Mouse (Mus musculus) hindbrain, embryonic 10.5 days (tissue): ENCODE measurements around the gene Zfp326. TPM values are rescaled to one million over a fixed set of nuclear protein-coding genes. Genes with fewer than 3 reads are reported as not detected.

ENCODE experiments used
- DNase-seq: peaks from one replicate; pipeline ENCODE4 v3.0.0-alpha.2; 2017; ENCODE audit warnings: low spot score
- H3K27ac ChIP-seq: fragments of 300-500 bp; sonication (generic); 2 replicates; pipeline ENCODE4 v1.5.1; 2016; ENCODE audit warnings: mild to moderate bottlenecking, moderate library complexity
- H3K27me3 ChIP-seq: fragments of 300-500 bp; sonication (generic); 2 replicates; pipeline ENCODE4 v1.6.1; 2016; ENCODE audit warnings: mild to moderate bottlenecking; ENCODE audit not compliant: poor library complexity, insufficient read depth, severe bottlenecking
- H3K36me3 ChIP-seq: fragments of 300-500 bp; sonication (generic); 2 replicates; pipeline ENCODE4 v1.6.1; 2016; ENCODE audit warnings: mild to moderate bottlenecking, moderate library complexity
- H3K4me1 ChIP-seq: fragments of 300-500 bp; sonication (generic); replicated peaks from 2 replicates; pipeline ENCODE4 v1.6.1; 2016; ENCODE audit warnings: mild to moderate bottlenecking
- H3K4me3 ChIP-seq: fragments of 300-500 bp; sonication (generic); 2 replicates; pipeline ENCODE4 v1.5.1; 2016; ENCODE audit warnings: mild to moderate bottlenecking, moderate library complexity
- H3K9me3 ChIP-seq: fragments of 300-500 bp; sonication (generic); 2 replicates; pipeline ENCODE4 v1.6.1; 2016; ENCODE audit warnings: mild to moderate bottlenecking, moderate library complexity
- WGBS: fragments of 180-500 bp; shearing (Covaris S2); methylation state at CpG from one replicate; pipeline ENCODE4 v1.1.7; 2016; 5-methylcytosine and 5-hydroxymethylcytosine counted together
- polyA plus RNA-seq: library from polyadenylated mRNA; unstranded; fragments of >200 nt; fragmentation: Nextera tagmentation; extraction: Ambion mirVana; gene quantifications from 2 replicates; pipeline ENCODE4 v1.2.1, GENCODE M21; 2016

Gene Zfp326
- 40.4 and 53.6 TPM in 2 replicates for polyA plus RNA-seq

- no peaks in the 10 kb centered on the region for H3K27me3 ChIP-seq
- H3K4me1 ChIP-seq: peaks cover 32% of the 10 kb centered on the region
- H3K4me3 ChIP-seq: peak within 1 kb of the TSS; percentile 98
- H3K27ac ChIP-seq: peak within 1 kb of the TSS; percentile 100
- no peaks in the 10 kb centered on the region for H3K9me3 ChIP-seq
- WGBS: under 1% methylated on average over 69 of the region's 83 CpGs
- peak; percentile 97 for DNase-seq
- H3K36me3 ChIP-seq: peaks cover 13% of the 10 kb centered on the region
Observed at GRCm38 (mm10) chr5:105876068-105876924, at the start of gene Zfp326. Zfp326 (plus strand) TSS chr5:105876565.

GRCm38 (mm10) chr5:105826916-105827510, 49.4 kb upstream of the Zfp326 start:
- 58% methylated on average over 5 of the region's 5 CpGs for WGBS
- Histone ChIP-seq H3K9me3 (no peaks in the 10 kb centered on the region), H3K36me3 (no peaks in the 10 kb centered on the region)

GRCm38 (mm10) chr5:105828050-105828449, 48.3 kb upstream of the Zfp326 start:
- DNase-seq: no peak
- Histone ChIP-seq H3K4me3 (no peak overlapping the region), H3K36me3 (no peaks in the 10 kb centered on the region), H3K9me3 (no peaks in the 10 kb centered on the region), H3K27me3 (no peaks in the 10 kb centered on the region), H3K4me1 (peaks cover 27% of the 10 kb centered on the region), H3K27ac (no peak overlapping the region)
- 91% methylated on average over 3 of the region's 3 CpGs for WGBS

More at GRCm38 (mm10) chr5:105826916-105827510, 49.4 kb upstream of the Zfp326 start:
- H3K27me3 ChIP-seq: no peaks in the 10 kb centered on the region
- H3K27ac ChIP-seq: 0 out of 2 replicates have a peak overlapping the region, but pooled peaks have one; percentile 9
- no peak overlapping the region for H3K4me3 ChIP-seq
- peaks cover 34% of the 10 kb centered on the region for H3K4me1 ChIP-seq
- no peak for DNase-seq

DNA sequence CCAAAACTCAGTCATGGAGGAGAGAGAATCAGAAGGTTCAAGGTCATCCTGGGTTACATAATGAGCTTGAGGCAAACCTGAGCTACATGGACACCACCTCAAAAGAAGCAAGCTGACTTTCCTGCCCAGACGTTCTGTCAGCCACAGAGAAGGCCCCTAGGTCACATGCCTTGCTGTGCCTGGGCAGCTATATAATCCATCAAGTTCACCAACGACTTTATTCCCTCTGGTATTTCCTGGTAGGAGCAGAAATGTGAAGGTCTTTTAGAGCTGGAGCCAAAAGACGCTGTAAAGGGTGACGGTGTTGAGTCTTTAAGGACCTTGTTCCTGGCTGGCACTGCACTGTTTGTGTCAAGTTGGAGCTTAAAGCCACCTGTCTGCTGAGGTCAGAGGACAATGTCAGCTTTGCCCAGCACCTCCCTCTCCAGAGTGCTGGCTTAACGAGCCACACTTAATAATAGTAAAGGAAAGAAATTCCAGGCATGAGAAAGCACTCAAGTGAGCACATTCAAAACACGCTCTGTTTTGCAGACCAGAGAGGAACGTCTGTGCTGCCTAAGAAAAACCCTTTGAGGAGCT, 47.3 kb upstream of the Zfp326 start:
- H3K9me3 ChIP-seq: no peaks in the 10 kb centered on the region
- 64% methylated on average over 7 of the region's 7 CpGs for WGBS
- peaks cover 22% of the 10 kb centered on the region for H3K4me1 ChIP-seq
- no peaks in the 10 kb centered on the region for H3K36me3 ChIP-seq
- H3K4me3 ChIP-seq: no peak overlapping the region
- DNase-seq: no peak
- no peaks in the 10 kb centered on the region for H3K27me3 ChIP-seq
- H3K27ac ChIP-seq: no peak overlapping the region

GRCm38 (mm10) chr5:105832140-105832539, 44.2 kb upstream of the Zfp326 start:
- H3K9me3 ChIP-seq: no peaks in the 10 kb centered on the region
- no peaks in the 10 kb centered on the region for H3K27me3 ChIP-seq
- 76% methylated on average over 7 of the region's 7 CpGs for WGBS
- no peaks in the 10 kb centered on the region for H3K36me3 ChIP-seq
- no peak overlapping the region for H3K4me3 ChIP-seq
- no peak overlapping the region for H3K27ac ChIP-seq
- DNase-seq: no peak
- peaks cover 10% of the 10 kb centered on the region; the same call in 1 of the 2 replicates for H3K4me1 ChIP-seq

DNA sequence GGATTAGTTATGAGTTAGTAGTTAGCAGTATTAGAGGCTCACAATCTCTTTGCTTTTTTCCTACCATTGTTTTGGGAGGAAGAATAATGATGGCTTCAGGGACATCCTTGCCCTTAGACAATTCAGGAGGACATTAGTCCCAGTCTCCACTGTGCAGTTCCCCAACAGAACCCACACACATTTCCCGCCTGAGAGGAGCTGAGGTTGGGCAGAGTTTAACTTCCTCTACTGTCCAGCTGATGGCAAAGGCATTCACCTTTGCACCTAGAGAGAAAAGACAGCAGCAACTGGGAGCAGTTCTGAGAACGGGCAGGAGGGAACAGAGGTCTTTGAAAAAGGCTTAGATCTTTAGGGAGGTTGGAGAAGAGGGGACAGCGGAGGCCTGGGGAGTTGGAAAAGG, 42.4 kb upstream of the Zfp326 start:
- Histone ChIP-seq H3K4me1 (0 out of 2 replicates have a peak, but pooled peaks cover 6% of the 10 kb centered on the region), H3K4me3 (no peak overlapping the region), H3K27me3 (no peaks in the 10 kb centered on the region), H3K27ac (no peak overlapping the region), H3K36me3 (no peaks in the 10 kb centered on the region), H3K9me3 (no peaks in the 10 kb centered on the region)
- WGBS: 76% methylated on average over 3 of the region's 3 CpGs
- no peak for DNase-seq

GRCm38 (mm10) chr5:105836006-105836405, 40.4 kb upstream of the Zfp326 start:
- Histone ChIP-seq H3K27ac (no peak overlapping the region), H3K27me3 (no peaks in the 10 kb centered on the region), H3K4me3 (no peak overlapping the region), H3K36me3 (no peaks in the 10 kb centered on the region), H3K4me1 (no peaks in the 10 kb centered on the region), H3K9me3 (no peaks in the 10 kb centered on the region)
- WGBS: 80% methylated on average over 9 of the region's 9 CpGs
- no peak for DNase-seq

GRCm38 (mm10) chr5:105839740-105840310, 36.5 kb upstream of the Zfp326 start:
- H3K27me3 ChIP-seq: no peaks in the 10 kb centered on the region
- no peaks in the 10 kb centered on the region for H3K36me3 ChIP-seq
- no peaks in the 10 kb centered on the region for H3K4me1 ChIP-seq
- no peak overlapping the region for H3K4me3 ChIP-seq
- DNase-seq: no peak
- WGBS: 72% methylated on average over 13 of the region's 13 CpGs
- no peak overlapping the region for H3K27ac ChIP-seq
- no peaks in the 10 kb centered on the region for H3K9me3 ChIP-seq

DNA sequence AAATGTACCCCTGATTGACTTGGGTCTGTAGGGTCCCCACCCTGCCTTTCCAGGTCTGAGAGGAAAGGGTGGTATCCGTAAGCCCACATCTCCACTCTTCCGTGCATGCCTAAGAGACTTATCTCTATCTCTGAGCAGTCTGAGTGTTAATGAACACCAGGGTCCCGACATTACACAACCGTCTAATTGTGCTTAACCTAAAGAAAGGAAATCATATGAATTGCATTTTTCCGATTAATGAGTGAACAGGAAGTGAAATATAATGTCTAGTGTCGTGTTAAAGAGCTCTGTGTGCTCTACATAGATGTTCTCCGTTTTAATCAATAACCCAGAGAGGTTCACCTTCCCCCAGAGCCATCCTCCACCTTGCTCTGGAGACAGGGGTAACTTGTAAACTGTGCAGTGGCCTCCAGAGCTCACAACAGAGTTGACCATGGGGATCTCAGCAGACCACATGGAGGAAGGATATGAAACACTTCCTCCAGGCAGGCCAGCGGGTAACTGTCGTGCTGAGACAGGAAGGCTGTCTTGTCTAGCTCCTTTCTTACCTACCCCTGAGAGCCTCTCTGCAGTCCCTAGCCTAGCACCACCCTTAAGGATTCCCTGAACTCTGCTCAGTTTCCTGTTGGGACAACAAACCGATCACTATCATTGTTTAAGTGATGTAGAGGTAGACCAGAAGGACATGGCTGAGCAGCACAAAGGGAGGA, 32.2 kb upstream of the Zfp326 start:
- 86% methylated on average over 10 of the region's 10 CpGs for WGBS
- Histone ChIP-seq H3K9me3 (no peaks in the 10 kb centered on the region), H3K4me3 (no peak overlapping the region), H3K4me1 (no peaks in the 10 kb centered on the region), H3K36me3 (no peaks in the 10 kb centered on the region), H3K27me3 (no peaks in the 10 kb centered on the region), H3K27ac (no peak overlapping the region)
- no peak for DNase-seq

DNA sequence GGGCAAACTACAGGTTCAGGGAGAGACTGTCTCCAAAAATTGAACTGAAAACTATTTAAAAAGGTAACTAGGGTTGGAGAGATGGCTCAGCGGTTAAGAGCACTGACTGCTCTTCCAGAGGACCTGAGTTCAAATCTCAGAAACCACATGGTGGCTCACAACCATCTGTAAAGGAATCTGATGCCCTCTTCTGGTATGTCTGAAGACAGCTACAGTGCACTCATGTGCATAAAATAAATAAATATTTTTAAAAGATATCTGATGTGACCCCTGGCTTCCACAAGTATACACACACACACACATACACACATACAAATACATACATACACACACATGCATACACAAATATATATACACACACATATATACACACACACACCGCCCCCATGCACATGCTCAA, 31.3 kb upstream of the Zfp326 start:
- Histone ChIP-seq H3K9me3 (no peaks in the 10 kb centered on the region), H3K27me3 (no peaks in the 10 kb centered on the region), H3K4me1 (no peaks in the 10 kb centered on the region), H3K36me3 (no peaks in the 10 kb centered on the region), H3K4me3 (no peak overlapping the region), H3K27ac (no peak overlapping the region)
- WGBS: 91% methylated on average over 2 of the region's 2 CpGs
- DNase-seq: no peak

DNA sequence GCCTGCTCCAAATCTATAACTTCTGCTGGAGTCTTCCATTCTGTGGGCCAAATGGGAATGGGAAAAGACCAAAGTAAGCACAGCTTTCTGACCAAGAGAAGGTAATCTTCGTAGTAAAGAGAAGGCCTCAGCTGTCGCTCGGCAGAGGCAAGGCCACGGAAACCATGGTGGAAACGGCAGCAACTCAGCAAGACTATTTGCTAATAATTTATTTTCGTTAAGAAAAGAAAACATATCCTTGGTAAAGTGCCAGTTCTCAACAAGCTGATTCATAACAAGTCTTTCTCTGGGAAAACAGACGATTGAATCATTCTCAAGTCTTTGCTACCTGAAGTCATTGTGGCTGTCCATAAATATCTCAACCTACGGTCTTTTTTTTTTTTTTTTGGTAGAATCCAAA, 28.6 kb upstream of the Zfp326 start:
- H3K9me3 ChIP-seq: no peaks in the 10 kb centered on the region
- DNase-seq: no peak
- WGBS: 90% methylated on average over 8 of the region's 8 CpGs
- H3K27me3 ChIP-seq: no peaks in the 10 kb centered on the region
- no peaks in the 10 kb centered on the region for H3K4me1 ChIP-seq
- no peak overlapping the region for H3K27ac ChIP-seq
- no peak overlapping the region for H3K4me3 ChIP-seq
- no peaks in the 10 kb centered on the region for H3K36me3 ChIP-seq

GRCm38 (mm10) chr5:105849222-105849621, 27.1 kb upstream of the Zfp326 start:
- H3K36me3 ChIP-seq: no peaks in the 10 kb centered on the region
- no peaks in the 10 kb centered on the region for H3K27me3 ChIP-seq
- no peaks in the 10 kb centered on the region for H3K4me1 ChIP-seq
- no peak overlapping the region for H3K4me3 ChIP-seq
- 83% methylated on average over 4 of the region's 4 CpGs for WGBS
- DNase-seq: no peak
- no peaks in the 10 kb centered on the region for H3K9me3 ChIP-seq
- H3K27ac ChIP-seq: no peak overlapping the region
